In genomic region chr6:96183392-96183791, GRCm38 (mm10) we compare ENCODE assay signal across 24 mouse cellular contexts. TPM values are rescaled to one million over a fixed set of nuclear protein-coding genes. Genes with fewer than 3 reads are reported as not detected.
DNase-seq lines count a peak whose midpoint lies in the region; ATAC-seq and TF ChIP-seq lines count a peak whose summit lies in the region.
"Had no signal": no experiment of that assay in that cellular context is flagged by ENCODE, and none has a peak within 500 bp of the region (broad histone marks: within the 10 kb centered on the region; RNA-seq: fewer than 3 reads in every experiment).

No protein-coding gene starts in this region.

- no peak for ATAC-seq in kidney, embryonic 15.5 days (replicated peaks; ENCODE audit: low FRiP score)
- ATAC-seq in forebrain, postnatal 0 days, result no peak; the same call in 1 of the 2 replicates
- ATAC-seq: CD4-positive, CD25-positive, alpha-beta regulatory T cell, adult 4 months had no signal

- H3K9me3 ChIP-seq in kidney, embryonic 15.5 days (replicated peaks), result no peaks in the 10 kb centered on the region
- H3K9me3 ChIP-seq in forebrain, postnatal 0 days (ENCODE audit: low read length), result no peaks in the 10 kb centered on the region
- H3K9me3 ChIP-seq: embryonic facial prominence, embryonic 15.5 days; heart, embryonic 13.5 days; limb, embryonic 12.5 days; liver, embryonic 13.5 days had no signal

- H3K4me3 ChIP-seq in kidney, embryonic 15.5 days (replicated peaks), result no peak overlapping the region
- no peak overlapping the region for H3K4me3 ChIP-seq in forebrain, postnatal 0 days (ENCODE audit: low read depth, low read length)
- H3K4me3 ChIP-seq: embryonic facial prominence, embryonic 15.5 days; gastrocnemius, adult 2 months; heart, embryonic 13.5 days; limb, embryonic 12.5 days; liver, embryonic 13.5 days; megakaryocyte, embryonic 14.5 days had no signal

- no peaks in the 10 kb centered on the region for H3K27me3 ChIP-seq in kidney, embryonic 15.5 days
- peaks cover 12% of the 10 kb centered on the region; the same call in 1 of the 2 replicates for H3K27me3 ChIP-seq in forebrain, postnatal 0 days (ENCODE audit: insufficient read depth, low read length)
- H3K27me3 ChIP-seq: embryonic facial prominence, embryonic 15.5 days; heart, embryonic 13.5 days; limb, embryonic 12.5 days; liver, embryonic 13.5 days; megakaryocyte, embryonic 14.5 days had no signal

- H3K36me3 ChIP-seq in kidney, embryonic 15.5 days, result no peaks in the 10 kb centered on the region
- H3K36me3 ChIP-seq in forebrain, postnatal 0 days (ENCODE audit: insufficient read depth), result no peaks in the 10 kb centered on the region
- H3K36me3 ChIP-seq: embryonic facial prominence, embryonic 15.5 days; G1E; heart, embryonic 13.5 days; limb, embryonic 12.5 days; liver, embryonic 13.5 days had no signal

- H3K4me2 ChIP-seq in kidney, embryonic 15.5 days, result no peak overlapping the region
- H3K4me2 ChIP-seq in forebrain, postnatal 0 days (ENCODE audit: low read depth), result no peak overlapping the region
- H3K4me2 ChIP-seq: embryonic facial prominence, embryonic 15.5 days; heart, embryonic 13.5 days; limb, embryonic 12.5 days; liver, embryonic 13.5 days had no signal

- peak; percentile 2 for DNase-seq in adrenal gland, postnatal 10 days
- DNase-seq in adrenal gland, postnatal 4 days (ENCODE audit: low spot score in 2 of 2), result no peak
- peak; percentile 6 for DNase-seq in kidney, adult 9 months
- peak; percentile 95 for DNase-seq in Muller cell, postnatal 12 days (ENCODE audit: inconsistent ontology term)
- peak; percentile 10 for DNase-seq in forebrain, postnatal 0 days
- no peak for DNase-seq in heart, postnatal 10 days
- DNase-seq in natural killer cell, adult 2 months (ENCODE audit: low spot score in 2 of 2), result no peak
- DNase-seq: gastrocnemius, adult 2 months; heart, adult 11 months; heart, postnatal 4 days; liver, embryonic 13.5 days had no signal

- no peaks in the 10 kb centered on the region for H3K4me1 ChIP-seq in kidney, embryonic 15.5 days
- H3K4me1 ChIP-seq in forebrain, postnatal 0 days (ENCODE audit: insufficient read depth), result no peaks in the 10 kb centered on the region
- H3K4me1 ChIP-seq: embryonic facial prominence, embryonic 15.5 days; heart, embryonic 13.5 days; liver, embryonic 13.5 days; megakaryocyte, embryonic 14.5 days had no signal

- 66% methylated on average over 4 of the region's 4 CpGs for WGBS in kidney, embryonic 15.5 days
- WGBS in forebrain, postnatal 0 days, result 15% methylated on average over 4 of the region's 4 CpGs

- intact Hi-C loops in heart, postnatal 10 days (cut with DNase I), result no loop called here

- no peak overlapping the region for H3K27ac ChIP-seq in kidney, embryonic 15.5 days
- no peak overlapping the region for H3K27ac ChIP-seq in forebrain, postnatal 0 days (ENCODE audit: low read depth, low read length)
- H3K27ac ChIP-seq: embryonic facial prominence, embryonic 15.5 days; gastrocnemius, adult 2 months; heart, embryonic 13.5 days; limb, embryonic 12.5 days; liver, embryonic 13.5 days; stomach, postnatal 0 days had no signal

- no peak for TF ChIP-seq CTCF in forebrain, postnatal 0 days (IDR thresholded peaks at IDR 0.05; ENCODE audit: low read depth)

- H3K9ac ChIP-seq in kidney, embryonic 15.5 days, result no peak overlapping the region
- H3K9ac ChIP-seq in forebrain, postnatal 0 days, result no peak overlapping the region
- H3K9ac ChIP-seq: embryonic facial prominence, embryonic 15.5 days; heart, embryonic 13.5 days; limb, embryonic 12.5 days; liver, embryonic 13.5 days had no signal

RNA-seq across cellular contexts. Expression of gene 1700123L14Rik, which starts 17.3 kb away (rescaled TPM):
- total RNA-seq in adrenal gland, postnatal 10 days (2021), result not detected
- not detected for total RNA-seq in adrenal gland, postnatal 4 days (2021)
- polyA plus RNA-seq in kidney, embryonic 15.5 days (2015; fragmentation: Nextera tagmentation; extraction: Ambion mirVana), result not detected in 2 replicates
- not detected in 2 replicates for total RNA-seq in forebrain, postnatal 0 days (2014; rRNA removed)
- 0.08 TPM in 1 of 2 replicates, not detected in the other for polyA plus RNA-seq in forebrain, postnatal 0 days (2015; fragmentation: Nextera tagmentation; extraction: Ambion mirVana)
- not detected for total RNA-seq in heart, postnatal 10 days (2021)
- total RNA-seq: G1E; gastrocnemius, adult 2 months; heart, postnatal 4 days; left cerebral cortex, adult 18-20 months; midbrain, postnatal 0 days had no signal
- polyA plus RNA-seq: CD4-positive, CD25-positive, alpha-beta regulatory T cell, adult 4 months; embryonic facial prominence, embryonic 15.5 days; G1E; heart, embryonic 13.5 days; large intestine, adult 2 months; liver, embryonic 13.5 days; lung, embryonic 16.5 days; neural tube, embryonic 11.5 days; stomach, postnatal 0 days had no signal

Comparison
In these comparisons a context has a peak if more than half of its experiments do, and no peak if none do; other contexts are left out.
1. DNase-seq: peak in adrenal gland, postnatal 10 days (single experiment), kidney, adult 9 months (single experiment), Muller cell, postnatal 12 days (single experiment) and forebrain, postnatal 0 days (single experiment); none in adrenal gland, postnatal 4 days (0 of 2), heart, postnatal 10 days (0 of 2) and natural killer cell, adult 2 months (0 of 2).